Mouse (Mus musculus) layer of hippocampus, adult 18-20 months (tissue): Measurements from ENCODE around the gene Thap2. TPM values are rescaled to one million over a fixed set of nuclear protein-coding genes. Genes with fewer than 3 reads are reported as not detected.

Experiments
- DNase-seq, 2 experiments: peaks; one replicate each; pipeline ENCODE4 v3.0.0; 2022; ENCODE audit warnings: low spot score in 2 of 2
- long read RNA-seq: library from polyadenylated mRNA; stranded (forward); transcript quantifications from one replicate; pipeline ENCODE4 v2.0.0, GENCODE M21; 2021
- total RNA-seq, 2 experiments: library from RNA; stranded (reverse); gene quantifications; 2 replicates each; pipeline ENCODE4 v1.2.3; 2021

The Thap2 gene
- total RNA-seq = 10 to 100 TPM; 13.8 to 14.7 TPM
- long read RNA-seq, full-length matches to known transcripts = 4 of 6 reads
- long read RNA-seq, partial matches to known transcripts = 0 of 6 reads
- long read RNA-seq, other reads (novel, unspliced or antisense) = 2 of 6 reads

DNA sequence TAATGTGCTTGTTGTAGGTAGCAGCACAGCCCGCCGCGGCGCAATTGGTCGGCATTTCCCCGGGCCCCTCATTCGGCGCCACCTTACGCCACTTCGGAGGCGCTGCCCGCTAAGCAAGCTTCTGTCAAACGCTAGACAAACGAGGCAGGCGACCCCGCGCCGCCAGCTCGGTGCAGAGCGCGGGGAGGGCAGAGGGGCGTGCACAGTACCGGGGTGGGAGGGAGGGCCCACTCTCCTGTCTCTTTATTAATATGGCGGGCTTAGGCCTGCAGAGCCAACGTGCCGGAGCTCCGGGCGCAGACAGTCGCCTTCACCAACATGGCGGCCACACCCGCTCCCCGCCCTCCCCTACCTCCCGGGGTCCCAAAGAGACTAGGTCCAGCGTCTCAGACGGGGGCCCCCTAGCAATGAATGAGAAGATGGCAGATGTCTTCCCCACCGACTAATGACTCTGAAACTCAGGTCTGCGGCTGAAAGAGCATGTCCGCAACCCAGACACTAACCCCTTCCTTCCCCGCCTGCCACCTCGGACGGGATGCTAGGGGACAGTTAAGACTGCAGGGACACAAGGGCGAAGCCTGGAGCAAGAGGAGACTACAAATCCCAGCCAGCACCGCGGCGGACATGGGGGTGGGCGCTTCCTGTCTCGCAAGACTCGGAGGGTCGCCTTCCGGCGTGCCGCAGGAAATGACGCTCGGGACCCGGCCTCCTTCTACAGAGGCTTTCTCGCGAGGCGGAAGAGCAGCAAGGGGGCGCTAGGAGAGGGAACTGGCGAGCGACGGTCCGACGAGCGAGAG is at the start of gene Thap2, which contains the start of gene Zfc3h1:
Thap2 (minus strand) TSS at position 223 of the 797 bp plus-strand sequence.
Zfc3h1 (plus strand) TSS at position 739 of the 797 bp plus-strand sequence.
- peak; percentile 98 to 99 for DNase-seq

DNA sequence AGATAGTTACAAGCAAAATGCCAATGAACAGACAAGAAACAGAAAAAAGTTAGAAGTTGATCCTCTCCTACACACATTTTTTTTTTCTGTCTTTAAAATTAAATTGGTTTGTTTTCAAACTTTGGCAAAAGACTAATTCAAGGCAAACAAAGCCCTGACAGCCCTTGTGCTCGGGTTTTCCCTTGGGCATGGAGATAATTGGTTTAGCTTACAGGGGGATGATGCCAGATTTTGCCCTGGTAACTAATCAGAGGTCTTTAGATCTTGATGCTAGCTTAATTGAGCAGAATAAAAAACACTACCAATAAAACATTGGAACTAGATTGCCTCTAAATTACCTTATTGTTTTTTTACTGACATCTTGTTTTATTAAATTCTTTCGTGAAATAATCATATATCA is 41.1 kb upstream of the Thap2 start:
- no peak for DNase-seq

DNA sequence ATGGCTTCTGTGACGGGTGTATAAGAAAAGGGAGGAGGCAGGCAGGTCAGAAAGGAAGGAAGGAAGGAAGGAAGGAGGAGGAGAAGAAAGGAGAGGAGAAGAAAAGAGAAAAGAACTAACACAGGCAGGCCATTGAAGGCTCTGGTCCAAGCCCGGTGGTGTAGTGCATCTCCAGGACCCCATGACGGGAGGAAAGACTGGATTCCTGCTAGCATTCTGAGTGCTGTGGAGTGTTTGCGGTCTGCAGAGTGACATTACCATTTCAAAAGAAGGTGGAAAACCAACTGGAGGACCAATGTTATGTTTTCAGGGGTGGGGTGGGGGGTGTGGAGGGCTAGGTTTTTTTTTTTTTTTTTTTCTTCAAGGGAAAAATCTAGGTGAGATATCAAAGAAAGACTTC is 37.7 kb upstream of the Thap2 start:
- no peak for DNase-seq

DNA sequence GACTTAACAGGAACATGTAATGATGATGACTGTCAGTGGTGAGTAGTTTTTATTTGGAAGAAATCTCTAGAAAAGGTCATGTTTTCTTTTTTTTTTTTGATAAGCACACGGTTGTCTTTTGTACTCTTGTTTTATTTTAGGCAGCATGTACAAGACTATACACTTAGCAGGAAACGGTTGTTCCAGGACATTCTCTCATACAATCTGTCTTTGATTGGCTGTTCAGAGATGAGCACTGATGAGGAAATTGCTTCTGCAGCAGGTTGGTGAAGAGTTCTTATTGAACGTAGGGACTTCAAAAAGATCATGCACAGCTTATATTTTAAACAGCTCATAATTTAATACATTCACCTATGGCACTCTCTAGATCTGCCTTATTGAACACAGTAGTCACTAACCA is 29.8 kb upstream of the Thap2 start:
- no peak for DNase-seq

DNA sequence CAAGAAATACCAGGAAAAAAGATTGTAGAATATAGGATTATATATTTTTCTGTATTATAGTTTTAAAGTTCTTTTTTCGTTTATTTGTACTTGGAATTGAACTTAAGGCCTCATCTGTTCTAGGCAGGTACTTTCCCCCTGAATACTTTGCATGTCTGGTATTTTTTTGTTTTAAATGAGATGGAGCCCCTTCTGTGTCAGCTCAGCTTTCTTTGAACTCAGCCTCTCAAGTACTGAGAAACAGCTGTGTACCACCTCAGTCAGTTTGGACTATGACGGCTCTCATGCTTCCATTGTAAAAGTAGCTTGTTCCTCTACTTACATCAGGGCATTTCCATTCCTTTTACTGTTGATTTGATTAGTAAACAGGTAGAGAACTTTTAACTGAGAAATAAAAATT is 29.3 kb upstream of the Thap2 start:
- DNase-seq = no peak

DNA sequence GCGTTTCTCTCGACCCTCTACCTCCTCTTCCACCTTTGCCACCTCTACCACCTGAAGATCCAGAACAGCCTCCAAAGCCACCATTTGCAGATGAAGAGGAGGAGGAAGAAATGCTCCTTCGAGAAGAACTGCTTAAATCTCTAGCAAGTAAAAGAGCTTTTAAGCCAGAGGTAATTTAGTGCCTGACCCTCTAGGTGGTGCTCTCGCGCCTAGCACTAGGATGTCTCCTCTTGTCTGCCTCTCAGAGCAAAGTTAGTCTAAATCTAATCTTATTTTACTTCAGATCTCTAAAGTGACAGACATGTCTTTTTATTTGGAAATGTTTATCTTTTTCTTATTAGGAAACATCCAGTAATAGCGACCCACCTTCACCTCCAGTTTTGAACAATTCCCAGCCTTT is 22.1 kb upstream of the Thap2 start:
- peak; percentile 25 to 63 for DNase-seq

DNA sequence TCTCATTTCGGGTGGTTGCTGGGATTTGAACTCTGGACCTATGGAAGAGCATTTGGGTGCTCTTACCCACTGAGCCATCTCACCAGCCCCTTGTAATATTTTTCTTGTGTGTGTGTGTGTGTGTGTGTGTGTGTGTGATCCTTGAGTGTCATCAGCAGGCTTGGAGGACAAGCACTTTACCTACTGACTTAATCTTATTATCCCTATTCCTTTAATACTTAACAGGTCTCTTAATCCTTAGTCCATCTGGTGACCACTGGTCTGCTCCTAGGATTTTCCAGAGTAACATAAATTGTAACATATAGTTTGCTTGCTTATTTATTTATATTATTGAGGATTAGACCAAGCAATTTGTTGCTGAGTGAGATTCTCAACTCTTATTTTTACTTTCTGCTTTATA is 7.7 kb upstream of the Thap2 start:
- no peak for DNase-seq

DNA sequence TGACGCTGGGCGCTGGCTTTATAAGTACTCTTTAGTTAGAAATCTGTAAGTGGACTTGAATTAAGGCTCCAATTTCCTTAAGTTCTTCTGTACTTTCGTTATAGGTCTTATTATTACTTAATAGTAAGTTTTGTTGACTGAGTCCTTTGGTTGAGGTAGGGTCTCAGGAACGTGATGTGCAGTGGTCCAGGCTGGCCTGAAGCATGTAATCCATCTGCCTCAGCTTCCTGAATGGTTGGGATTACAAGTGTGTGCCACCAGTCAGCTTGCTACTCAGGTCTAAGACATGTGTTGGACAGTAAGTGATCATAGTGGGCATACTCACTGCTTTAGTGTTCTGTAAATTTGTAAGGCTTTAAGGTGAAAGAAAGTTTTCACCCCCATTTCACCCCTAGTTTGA is 6.8 kb upstream of the Thap2 start:
- no peak for DNase-seq

DNA sequence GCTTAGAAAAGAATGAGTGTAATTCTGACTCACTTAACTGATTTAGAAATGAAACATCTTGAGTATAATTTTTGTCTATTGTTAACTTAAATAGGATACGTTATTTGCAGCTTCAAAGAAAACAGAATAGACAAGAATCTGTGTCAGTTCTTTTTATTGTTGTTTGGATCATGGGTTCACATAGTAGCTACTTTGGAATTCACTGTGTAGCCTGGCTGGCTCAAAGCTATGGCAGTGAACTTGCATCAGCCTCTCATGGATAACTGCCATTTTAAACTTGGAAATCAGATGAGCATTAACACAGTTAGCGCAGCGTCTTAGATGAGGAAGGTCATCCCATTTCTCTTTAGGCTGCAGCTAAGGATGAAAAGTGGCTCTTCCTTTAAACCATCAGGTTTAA is 3.6 kb upstream of the Thap2 start:
- DNase-seq = no peak

DNA sequence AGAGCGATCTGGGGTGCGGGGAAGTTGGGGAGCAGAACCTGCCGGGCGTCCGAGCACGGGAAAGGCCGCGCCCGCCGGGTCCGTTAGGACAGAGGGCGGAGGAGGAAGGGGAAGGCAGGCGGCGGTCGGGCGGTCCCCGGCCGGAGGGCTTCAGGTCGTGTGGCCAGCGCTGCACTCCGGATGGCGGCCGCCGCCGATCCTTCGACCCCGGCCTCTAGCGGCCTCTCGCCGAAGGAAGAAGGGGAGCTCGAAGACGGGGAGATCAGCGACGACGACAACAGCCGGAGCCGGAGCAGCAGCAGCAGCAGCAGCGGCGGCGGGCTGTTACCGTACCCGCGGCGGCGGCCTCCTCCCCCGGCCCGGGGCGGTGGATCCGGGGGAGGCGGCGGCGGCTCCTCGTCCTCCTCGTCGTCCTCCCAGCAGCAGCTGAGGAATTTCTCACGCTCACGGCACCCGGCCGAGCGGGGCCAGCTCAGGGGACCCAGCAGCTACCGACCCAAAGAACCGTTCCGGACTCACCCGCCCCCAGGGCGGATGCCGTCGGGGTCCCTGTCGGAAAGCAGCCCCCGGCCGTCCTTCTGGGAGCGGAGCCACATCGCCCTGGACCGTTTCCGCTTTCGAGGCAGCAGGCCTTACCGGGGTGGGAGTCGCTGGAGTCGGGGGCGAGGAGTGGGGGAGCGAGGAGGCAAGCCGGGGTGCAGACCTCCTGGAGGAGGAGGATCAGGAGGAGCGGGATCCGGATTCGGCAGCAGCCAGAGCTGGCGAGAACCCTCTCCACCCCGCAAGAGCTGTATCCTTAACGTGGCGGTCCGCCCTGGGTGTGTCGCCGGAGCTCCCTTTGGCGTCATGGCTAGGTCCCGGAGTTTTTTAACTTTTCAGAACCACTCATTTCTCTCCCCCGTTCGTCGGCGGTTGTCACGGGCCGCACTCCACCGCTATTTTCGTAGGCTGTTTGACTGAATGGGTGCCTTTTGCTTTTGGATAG is 1.1 kb upstream of the Thap2 start:
- peak; percentile 37 to 51 for DNase-seq

DNA sequence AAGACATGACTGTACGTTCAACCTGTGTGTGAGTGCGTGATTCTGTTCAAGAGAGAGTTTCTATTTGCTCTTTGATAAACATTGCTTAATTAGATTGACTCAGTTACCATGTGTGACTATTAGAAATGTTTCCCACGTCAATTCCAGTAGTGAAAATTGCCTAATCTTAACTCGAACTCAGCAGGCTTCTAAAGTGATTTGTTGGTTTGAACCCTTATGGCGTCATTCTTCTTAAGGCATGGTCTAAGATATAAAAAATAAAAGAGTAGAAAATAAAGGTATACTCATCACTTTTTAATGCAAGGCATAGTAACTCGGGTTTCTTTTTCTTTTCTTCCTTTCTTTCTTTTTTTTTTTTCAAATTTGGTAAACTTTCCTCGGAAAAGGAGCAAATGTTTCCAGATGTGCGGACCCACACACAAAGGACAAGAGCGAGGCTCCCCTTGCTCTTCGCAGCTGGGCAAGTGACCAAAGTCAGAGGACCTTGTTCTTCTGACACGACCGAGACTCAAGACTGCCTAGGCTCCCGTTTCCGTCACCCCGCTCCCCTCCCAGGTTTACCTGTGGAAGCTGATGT is 511 bp downstream of the Thap2 start:
- DNase-seq = no peak

DNA sequence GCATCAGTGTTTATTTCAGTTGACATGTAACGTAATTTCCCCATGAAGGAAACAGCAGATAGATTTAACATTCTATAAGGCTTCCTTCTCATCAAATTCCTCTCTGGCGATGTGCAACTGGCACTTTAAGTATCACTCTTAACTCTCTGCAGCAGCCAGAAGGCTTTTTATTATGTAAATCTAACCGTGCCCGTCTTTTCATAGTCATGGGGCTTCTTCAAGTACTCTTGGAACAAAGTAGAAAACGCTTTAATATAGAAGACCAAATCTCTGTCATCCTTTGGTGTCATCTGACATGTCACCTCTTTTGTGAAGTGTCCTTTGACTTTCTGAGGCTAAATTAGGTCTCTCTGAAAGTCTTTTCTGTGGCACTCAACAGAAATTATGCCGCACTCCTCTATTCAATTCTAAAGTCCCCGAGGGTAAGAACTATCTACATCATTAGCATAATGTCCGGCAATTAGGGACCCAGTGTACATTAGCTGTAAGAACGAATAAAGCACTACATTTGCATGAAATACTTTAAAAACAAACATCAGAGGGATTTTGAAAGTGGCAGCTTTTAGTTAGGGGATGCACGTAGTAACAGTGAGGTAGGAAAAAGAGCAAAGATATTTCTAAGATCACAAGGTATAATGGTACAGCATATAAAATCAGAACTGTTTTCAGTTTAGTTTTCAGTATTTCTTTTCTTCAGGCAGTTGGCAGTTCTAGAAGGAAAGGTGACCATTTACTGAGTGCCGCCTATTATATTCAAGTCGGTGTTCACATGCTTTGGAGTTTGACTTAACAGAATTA is 1.2 kb downstream of the Thap2 start:
- no peak for DNase-seq

DNA sequence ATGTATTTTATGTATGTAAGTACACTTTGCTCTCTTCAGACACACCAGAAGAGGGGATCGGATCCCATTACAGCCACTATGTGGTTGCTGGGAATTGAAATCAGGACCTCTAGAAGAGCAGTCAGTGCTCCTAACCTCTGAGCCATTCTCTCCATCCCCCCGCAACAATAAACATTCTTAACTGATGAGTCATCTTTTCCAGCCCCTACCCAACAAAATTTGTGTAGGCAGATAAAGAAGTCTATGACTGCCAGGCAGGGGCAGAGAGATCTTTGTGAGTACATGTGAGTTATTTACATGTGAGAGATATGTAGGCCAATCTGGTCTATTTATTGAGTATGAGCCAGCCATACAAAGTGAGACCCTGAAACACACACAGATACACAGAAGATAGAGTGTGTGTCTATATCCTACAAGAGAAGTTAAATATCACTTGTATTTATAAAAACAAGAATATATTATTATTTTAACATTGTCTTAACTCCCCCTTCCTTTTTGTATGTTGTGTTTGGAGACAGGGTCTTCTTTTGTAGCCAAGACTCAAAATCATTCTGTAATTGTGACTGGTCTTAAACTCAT is 2.6 kb downstream of the Thap2 start:
- DNase-seq = no peak

DNA sequence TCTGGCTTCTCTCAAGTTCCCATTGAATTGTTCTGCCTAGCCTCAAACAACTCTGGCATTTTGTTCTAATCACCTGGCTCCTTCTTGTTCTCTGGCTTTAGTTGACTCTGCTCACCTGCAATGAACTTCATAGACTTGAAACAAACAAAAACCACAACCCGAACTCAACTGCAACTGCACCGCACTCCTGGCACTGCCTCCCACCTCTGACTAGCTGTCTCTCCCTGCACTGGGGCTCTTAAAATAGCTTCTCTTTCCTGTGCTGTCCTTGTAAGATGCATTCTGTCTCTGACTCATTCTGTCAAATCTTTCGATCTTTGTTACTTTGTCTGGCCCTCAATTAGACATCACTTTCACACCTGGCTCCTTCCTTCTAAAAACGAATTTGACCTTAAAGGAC is 21.1 kb downstream of the Thap2 start:
- DNase-seq = no peak

DNA sequence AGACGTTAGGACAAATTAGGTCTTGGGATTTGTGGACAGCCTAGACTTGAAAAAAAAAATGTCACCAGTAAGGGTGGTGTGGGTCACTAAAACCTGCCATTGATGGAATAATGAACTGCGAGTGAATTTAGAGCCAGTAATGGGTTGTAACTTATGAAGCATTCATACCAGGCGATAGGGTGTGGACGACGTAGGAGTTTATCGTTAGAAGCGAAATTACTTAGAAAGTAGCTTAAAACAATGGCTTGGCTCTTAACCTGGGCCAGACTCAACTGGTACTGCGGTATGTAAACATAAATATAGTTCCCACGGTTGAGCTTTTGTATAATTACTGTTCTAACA is 21.6 kb downstream of the Thap2 start:
- no peak for DNase-seq

DNA sequence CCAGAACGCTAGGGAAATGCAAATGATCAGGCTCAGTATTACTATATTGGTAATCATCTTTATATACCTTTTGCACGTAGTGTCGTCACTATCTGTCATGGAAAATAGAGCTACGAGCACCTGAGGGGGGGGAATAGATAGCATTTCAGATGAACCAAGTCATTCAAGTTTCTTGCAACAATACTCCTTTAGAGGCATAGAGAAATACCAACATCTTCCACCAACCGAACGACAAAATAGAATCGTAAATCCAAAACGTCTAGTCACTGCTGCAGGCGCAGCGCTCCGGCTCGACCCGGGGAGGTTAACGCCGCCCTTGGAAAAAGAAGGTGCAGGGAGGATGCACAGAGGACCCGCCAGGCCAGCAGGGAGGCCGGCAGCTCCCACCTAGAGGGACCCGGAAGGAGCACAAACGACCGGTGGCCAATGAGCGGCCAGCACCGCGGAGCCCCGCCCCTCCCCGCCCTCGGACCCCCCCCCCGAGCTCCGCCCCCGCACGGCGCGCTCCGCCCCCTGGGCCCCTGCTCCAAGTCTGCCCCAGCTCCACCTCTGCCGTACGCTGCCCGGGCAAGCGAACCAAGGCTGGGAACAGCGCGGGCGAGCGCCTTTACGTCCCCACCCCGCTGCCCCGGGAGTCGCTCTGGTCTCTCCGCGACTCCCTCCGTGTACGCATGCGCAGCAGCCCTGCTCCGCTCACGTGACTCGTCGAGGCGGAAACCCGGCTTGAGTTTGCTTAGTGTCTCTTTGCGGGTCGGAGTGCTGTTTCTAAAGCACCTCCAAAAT is 22.2 kb downstream of the Thap2 start, which contains the start of gene Tmem19:
Tmem19 (minus strand) TSS at position 662 of the 783 bp plus-strand sequence.
- DNase-seq = peak; percentile 91 to 96

DNA sequence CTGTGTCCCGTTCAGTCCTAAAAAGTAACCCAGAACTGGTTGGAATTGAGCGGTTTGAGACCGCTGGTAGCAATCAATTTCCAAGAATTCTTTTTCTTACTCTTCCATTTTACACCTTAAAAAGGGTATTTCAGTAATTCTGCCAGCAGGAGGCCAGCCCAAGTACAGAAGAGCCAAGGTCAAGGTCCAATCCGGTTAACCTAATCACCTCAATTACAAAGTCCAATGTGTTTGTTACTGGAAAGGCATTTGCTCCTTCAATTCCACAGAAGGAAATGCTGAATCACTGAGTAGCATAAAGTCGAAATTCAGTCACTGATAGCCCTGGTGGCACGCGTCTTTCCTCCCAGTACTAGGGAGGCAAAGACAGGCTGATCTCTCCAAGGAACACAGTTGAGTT is 25.2 kb downstream of the Thap2 start:
- no peak for DNase-seq

DNA sequence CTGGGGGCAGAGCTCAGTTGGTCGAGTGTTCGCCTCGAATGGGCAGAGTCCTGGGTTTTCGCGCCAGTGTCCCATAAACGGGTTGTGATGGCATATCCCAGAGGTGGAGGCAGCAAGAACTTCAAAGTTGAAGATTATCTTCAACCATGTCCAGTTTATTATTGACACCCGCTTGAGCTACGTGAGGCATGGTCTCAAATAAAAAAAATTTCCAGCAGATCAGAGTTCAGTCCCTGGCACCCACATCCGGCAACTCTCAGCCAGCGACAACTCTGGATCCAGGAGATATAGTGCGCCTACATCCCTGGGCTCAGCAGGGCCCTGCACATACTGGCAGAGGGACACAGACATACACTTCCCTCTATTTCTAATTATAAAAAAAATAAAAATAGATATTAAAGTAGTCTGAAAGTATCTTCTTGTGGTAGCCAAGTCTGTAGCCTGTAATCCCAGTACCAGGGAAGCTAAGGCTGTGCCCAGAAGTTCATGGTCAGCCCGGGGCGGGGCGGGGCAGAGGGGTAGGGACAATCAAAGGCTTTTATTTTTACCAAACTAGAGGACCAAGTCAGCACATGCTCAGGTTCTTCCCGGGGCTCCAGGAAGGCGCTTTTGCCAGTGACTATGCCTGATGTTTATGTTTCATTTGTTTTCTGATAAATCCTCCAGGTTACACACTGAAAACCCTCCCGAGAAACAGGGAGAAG is 25.9 kb downstream of the Thap2 start:
- DNase-seq = no peak

DNA sequence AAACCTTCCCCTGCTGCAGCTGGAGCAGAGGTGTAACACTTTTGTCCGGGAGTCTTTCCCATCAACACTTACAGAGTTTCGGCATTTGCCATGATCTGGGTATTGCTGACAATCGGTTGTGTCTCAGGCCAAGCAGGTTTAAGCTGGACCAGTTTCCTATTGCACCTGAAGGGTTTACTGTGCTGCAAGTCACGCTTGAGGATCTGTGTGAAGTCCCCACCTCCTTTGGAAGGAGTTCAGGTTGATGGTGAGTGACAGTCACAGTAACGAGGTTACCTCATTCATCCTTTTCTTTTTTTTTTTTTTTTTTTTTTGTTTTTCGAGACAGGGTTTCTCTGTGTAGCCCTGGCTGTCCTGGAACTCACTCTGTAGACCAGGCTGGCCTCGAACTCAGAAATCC is 28.1 kb downstream of the Thap2 start:
- no peak for DNase-seq
